ENCODE assay signal across 13 mouse cellular contexts in genomic region chr3:138686636-138687230, GRCm38 (mm10). TPM values are rescaled to one million over a fixed set of nuclear protein-coding genes. Genes with fewer than 3 reads are reported as not detected.
DNase-seq lines count a peak whose midpoint lies in the region; ATAC-seq lines count a peak whose summit lies in the region.
"Had no signal": no experiment of that assay in that cellular context is flagged by ENCODE, and none has a peak within 500 bp of the region (broad histone marks: within the 10 kb centered on the region; RNA-seq: fewer than 3 reads in every experiment).

No protein-coding gene starts in this region.

- no peak overlapping the region for H3K4me2 ChIP-seq in midbrain, embryonic 15.5 days
- H3K4me2 ChIP-seq: forebrain, embryonic 12.5 days; liver, embryonic 13.5 days had no signal

- no peak overlapping the region for H3K27ac ChIP-seq in midbrain, embryonic 15.5 days
- H3K27ac ChIP-seq: forebrain, embryonic 12.5 days; heart, adult 2 months; layer of hippocampus, adult 2 months; liver, embryonic 13.5 days had no signal

- H3K27me3 ChIP-seq in megakaryocyte, embryonic 14.5 days (replicated peaks): no peaks in the 10 kb centered on the region
- no peaks in the 10 kb centered on the region for H3K27me3 ChIP-seq in midbrain, embryonic 15.5 days (replicated peaks)
- H3K27me3 ChIP-seq: forebrain, embryonic 12.5 days; liver, embryonic 13.5 days had no signal

- peak overlapping the region; percentile 46 for H3K4me3 ChIP-seq in megakaryocyte, embryonic 14.5 days (replicated peaks)
- H3K4me3 ChIP-seq in midbrain, embryonic 15.5 days: no peak overlapping the region
- H3K4me3 ChIP-seq: forebrain, embryonic 12.5 days; heart, adult 2 months; layer of hippocampus, adult 2 months; liver, embryonic 13.5 days had no signal

- peaks cover 4% of the 10 kb centered on the region; the same call in 1 of the 2 replicates for H3K4me1 ChIP-seq in megakaryocyte, embryonic 14.5 days
- H3K4me1 ChIP-seq in midbrain, embryonic 15.5 days: no peaks in the 10 kb centered on the region
- H3K4me1 ChIP-seq: forebrain, embryonic 12.5 days; liver, embryonic 13.5 days had no signal

- H3K9me3 ChIP-seq in megakaryocyte, embryonic 14.5 days: no peaks in the 10 kb centered on the region
- H3K9me3 ChIP-seq in midbrain, embryonic 15.5 days: no peaks in the 10 kb centered on the region
- H3K9me3 ChIP-seq: forebrain, embryonic 12.5 days; liver, embryonic 13.5 days had no signal

- ATAC-seq in megakaryocyte, adult 5-6 weeks (ENCODE audit: poor library complexity, severe bottlenecking): no peak
- no peak for ATAC-seq in midbrain, embryonic 15.5 days (replicated peaks)
- ATAC-seq: hindbrain, embryonic 16.5 days had no signal

- 59% methylated on average over 11 of the region's 11 CpGs for WGBS in midbrain, embryonic 15.5 days

- DNase-seq in adrenal gland, postnatal 36 days: peak; percentile 52 to 68
- DNase-seq in left cerebral cortex, adult 9 months (ENCODE audit: low spot score in 2 of 2): peak; percentile 23 to 45
- peak; percentile 8 to 40 for DNase-seq in right cerebral cortex, postnatal 36 days (ENCODE audit: low spot score in 2 of 2)
- DNase-seq in heart, adult 8-10 months (ENCODE audit: low spot score): no peak
- DNase-seq: cerebellum, postnatal 14 days; heart, adult 2 months; liver, embryonic 13.5 days had no signal

- H3K36me3 ChIP-seq in megakaryocyte, embryonic 14.5 days (replicated peaks; ENCODE audit: low read length): no peaks in the 10 kb centered on the region
- H3K36me3 ChIP-seq in midbrain, embryonic 15.5 days (replicated peaks): no peaks in the 10 kb centered on the region
- H3K36me3 ChIP-seq: forebrain, embryonic 12.5 days; liver, embryonic 13.5 days had no signal

- H3K9ac ChIP-seq in midbrain, embryonic 15.5 days: no peak overlapping the region
- H3K9ac ChIP-seq: forebrain, embryonic 12.5 days; liver, embryonic 13.5 days had no signal

RNA-seq across cellular contexts. Expression of gene Tspan5, which starts 55.3 kb away (rescaled TPM):
- 3.4 TPM in 1 of 2 replicates, not detected in the other for polyA plus RNA-seq in megakaryocyte, embryonic 14.5 days (2012; ENCODE audit: insufficient read depth, low replicate concordance)
- total RNA-seq in megakaryocyte, adult 5-6 weeks (2015): 24.4 TPM in 2 replicates
- 30.8 and 39.0 TPM in 2 replicates for total RNA-seq in megakaryocyte, adult 5-6 weeks (2017)
- total RNA-seq in adrenal gland, postnatal 36 days (2021): 10 to 100 TPM; 54.6 to 82.7 TPM
- 1 to 10 TPM; 4.2 to 6.7 (median 5.1) TPM for total RNA-seq in heart, adult 8-10 months (2022)
- polyA plus RNA-seq in midbrain, embryonic 15.5 days (2015; fragmentation: Nextera tagmentation; extraction: Ambion mirVana): 102 and 105 TPM in 2 replicates
